Mouse (Mus musculus) hindbrain, embryonic 11.5 days (tissue): ENCODE data around the gene Rffl. TPM values are rescaled to one million over a fixed set of nuclear protein-coding genes. Genes with fewer than 3 reads are reported as not detected.
"Not testable (repeated sequence)": the region's sequence is repeated elsewhere in the genome, so short reads cannot be mapped to it uniquely, and the experiment has no call there.

Source experiments
- ATAC-seq: fragments of 200-750 bp; cut with Nextera tagmentation; 2 replicates; pipeline ENCODE4 v1.8.0; 2017; ENCODE audit warnings: mild to moderate bottlenecking, moderate TSS enrichment, moderate library complexity; ENCODE audit not compliant: low FRiP score
- DNase-seq: peaks from one replicate; pipeline ENCODE4 v3.0.0-alpha.2; 2015; ENCODE audit warnings: low spot score
- H3K27ac ChIP-seq: fragments of 300-500 bp; sonication (generic); 2 replicates; pipeline ENCODE4 v1.5.1; 2014; ENCODE audit warnings: mild to moderate bottlenecking, low read depth, low read length
- H3K27me3 ChIP-seq: fragments of 300-500 bp; sonication (generic); 2 replicates; pipeline ENCODE4 v1.6.1; 2014; ENCODE audit warnings: mild to moderate bottlenecking, low read length, moderate library complexity, mixed read lengths; ENCODE audit not compliant: control insufficient read depth, insufficient read depth
- H3K36me3 ChIP-seq: fragments of 300-500 bp; sonication (generic); 2 replicates; pipeline ENCODE4 v1.6.1; 2014; ENCODE audit warnings: mild to moderate bottlenecking, low read length, moderate library complexity, mixed read lengths; ENCODE audit not compliant: control insufficient read depth, insufficient read depth
- H3K4me1 ChIP-seq: fragments of 300-500 bp; sonication (generic); replicated peaks from 2 replicates; pipeline ENCODE4 v1.6.1; 2014; ENCODE audit warnings: low read length, mixed read lengths; ENCODE audit not compliant: control insufficient read depth, insufficient read depth
- H3K4me2 ChIP-seq: fragments of 300-500 bp; sonication (generic); replicated peaks from 2 replicates; pipeline ENCODE4 v1.6.1; 2014; ENCODE audit warnings: mild to moderate bottlenecking, low read depth, low read length
- H3K4me3 ChIP-seq: fragments of 300-500 bp; sonication (generic); 2 replicates; pipeline ENCODE4 v1.5.1; 2014; ENCODE audit warnings: low read depth, low read length
- H3K9ac ChIP-seq: fragments of 300-500 bp; sonication (generic); 2 replicates; pipeline ENCODE4 v1.6.1; 2014; ENCODE audit warnings: low read depth, low read length
- H3K9me3 ChIP-seq: fragments of 300-500 bp; sonication (generic); 2 replicates; pipeline ENCODE4 v1.6.1; 2016; ENCODE audit warnings: low read length; ENCODE audit not compliant: control insufficient read depth
- WGBS: fragments of 180-500 bp; shearing (Covaris S2); extraction: QIAGEN DNeasy Blood & Tissue Kit; methylation state at CpG from one replicate; pipeline ENCODE4 v1.1.7; 2014; 5-methylcytosine and 5-hydroxymethylcytosine counted together
- polyA plus RNA-seq: library from polyadenylated mRNA; unstranded; fragments of >200 nt; fragmentation: Nextera tagmentation; extraction: Ambion mirVana; gene quantifications from 2 replicates; pipeline ENCODE4 v1.2.1, GENCODE M21; 2014

Rffl gene
- polyA plus RNA-seq, 1 experiment from 2014 or later = 6.3 TPM

- not testable (repeated sequence) for H3K27ac ChIP-seq, H3K9ac ChIP-seq, H3K27me3 ChIP-seq, H3K9me3 ChIP-seq, ATAC-seq, H3K4me1 ChIP-seq, DNase-seq, H3K4me3 ChIP-seq, H3K4me2 ChIP-seq, H3K36me3 ChIP-seq
- 83% methylated on average over 10 of the region's 10 CpGs for WGBS
Measured at GRCm38 (mm10) chr11:82832402-82832801, 38.6 kb downstream of the Rffl start.

GRCm38 (mm10) chr11:82831008-82831893, 39.8 kb downstream of the Rffl start:
- H3K36me3 ChIP-seq = no peaks in the 10 kb centered on the region
- no peak overlapping the region for H3K9ac ChIP-seq
- DNase-seq (peak; percentile 35), ATAC-seq (no peak)
- 19% methylated on average over 10 of the region's 10 CpGs for WGBS
- peak overlapping the region; percentile 8; the same call in 1 of the 2 replicates for H3K4me2 ChIP-seq
- H3K27me3 ChIP-seq = no peaks in the 10 kb centered on the region
- H3K9me3 ChIP-seq = no peaks in the 10 kb centered on the region
- no peaks in the 10 kb centered on the region for H3K4me1 ChIP-seq
- H3K4me3 ChIP-seq = no peak overlapping the region
- H3K27ac ChIP-seq = no peak overlapping the region

- Histone ChIP-seq H3K4me2 (no peak overlapping the region), H3K27ac (no peak overlapping the region), H3K27me3 (no peaks in the 10 kb centered on the region), H3K4me3 (no peak overlapping the region), H3K36me3 (no peaks in the 10 kb centered on the region), H3K9me3 (no peaks in the 10 kb centered on the region), H3K9ac (no peak overlapping the region), H3K4me1 (no peaks in the 10 kb centered on the region; the same call in 1 of the 2 replicates)
- DNase-seq = no peak
- ATAC-seq = no peak
Measured at GRCm38 (mm10) chr11:82826818-82827217, 44.2 kb downstream of the Rffl start.

DNA sequence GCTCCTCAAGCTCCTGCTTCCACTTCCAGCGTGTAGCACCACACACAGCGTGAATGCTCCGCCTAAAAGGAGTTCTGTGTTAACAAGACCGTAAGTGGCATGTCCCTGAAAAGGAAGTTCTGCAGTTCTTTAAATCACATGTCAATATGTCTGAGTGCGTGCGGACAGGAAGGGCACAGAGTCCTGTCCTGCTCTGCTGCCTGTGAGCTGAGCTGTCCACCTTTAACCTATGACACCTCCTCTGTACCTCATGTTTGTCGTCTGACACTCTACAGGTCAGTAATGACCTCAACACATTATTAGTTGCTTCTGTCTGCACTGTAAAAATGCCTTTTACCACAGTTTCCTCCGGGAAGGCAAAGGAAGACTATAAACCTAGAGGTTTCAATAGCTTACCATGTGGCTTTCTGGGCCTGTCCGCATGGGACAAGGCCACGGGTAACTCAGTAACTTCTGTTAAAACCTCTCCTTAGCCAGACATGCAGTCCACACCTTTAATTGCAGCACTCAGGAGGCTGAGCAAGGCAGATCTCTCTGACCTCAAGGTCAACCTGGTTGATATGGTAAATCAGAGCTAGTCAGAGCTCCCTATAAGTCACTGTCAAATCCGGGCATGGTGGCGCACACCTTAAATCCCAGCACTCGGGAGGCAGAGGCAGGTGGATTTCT, 50.1 kb downstream of the Rffl start:
- no peak for DNase-seq
- 86% methylated on average over 13 of the region's 13 CpGs for WGBS
- Histone ChIP-seq H3K27ac (no peak overlapping the region), H3K36me3 (no peaks in the 10 kb centered on the region), H3K4me1 (peaks cover 2% of the 10 kb centered on the region; the same call in 1 of the 2 replicates), H3K27me3 (no peaks in the 10 kb centered on the region), H3K4me2 (no peak overlapping the region), H3K9ac (no peak overlapping the region), H3K9me3 (no peaks in the 10 kb centered on the region), H3K4me3 (no peak overlapping the region)
- no peak for ATAC-seq

DNA sequence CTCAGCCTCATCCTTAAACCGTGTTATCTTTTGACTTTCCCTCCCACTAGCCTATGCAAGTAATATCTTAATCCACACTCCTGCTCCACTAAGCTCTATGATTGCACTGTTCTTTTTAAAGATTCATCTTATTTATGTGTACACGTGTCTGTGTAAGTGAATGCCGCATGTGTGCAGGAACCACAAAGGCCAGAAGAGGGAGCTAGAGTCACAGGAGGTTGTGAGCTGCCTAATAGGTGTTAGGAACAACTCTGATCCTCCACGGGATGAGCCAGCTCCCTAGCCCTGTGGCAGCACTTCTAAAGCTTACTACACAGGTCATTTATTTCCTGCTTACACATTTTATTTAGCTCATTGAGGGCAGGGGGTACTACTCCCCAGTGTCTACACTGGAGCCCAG, 51.7 kb downstream of the Rffl start:
- H3K9me3 ChIP-seq = no peaks in the 10 kb centered on the region
- H3K27me3 ChIP-seq = no peaks in the 10 kb centered on the region
- H3K27ac ChIP-seq = no peak overlapping the region
- H3K36me3 ChIP-seq = no peaks in the 10 kb centered on the region
- no peak overlapping the region for H3K4me2 ChIP-seq
- ATAC-seq = no peak
- H3K4me3 ChIP-seq = no peak overlapping the region
- H3K4me1 ChIP-seq = peaks cover 2% of the 10 kb centered on the region; the same call in 1 of the 2 replicates
- WGBS = 53% methylated on average over 4 of the region's 4 CpGs
- H3K9ac ChIP-seq = no peak overlapping the region
- DNase-seq = peak; percentile 68

DNA sequence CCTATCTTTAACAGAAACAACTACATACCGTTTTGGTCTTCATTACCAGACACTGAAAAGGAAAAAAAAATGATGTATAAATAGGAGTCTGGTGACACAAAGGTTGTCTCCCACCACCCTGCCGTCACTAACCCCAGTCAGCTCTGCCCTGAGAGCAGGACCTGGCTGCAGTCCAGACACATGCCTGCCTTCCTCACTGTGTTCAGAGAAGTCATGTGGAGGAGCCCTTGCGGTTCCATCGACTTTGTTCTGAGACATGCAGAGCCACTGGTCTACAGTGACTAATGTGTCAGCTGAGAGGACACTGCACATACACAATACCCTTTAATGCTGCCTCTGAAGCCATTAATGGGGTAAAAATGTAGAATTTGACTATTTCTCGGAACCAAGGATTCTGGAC, 62.5 kb downstream of the Rffl start:
- H3K4me2 ChIP-seq = no peak overlapping the region
- no peak overlapping the region for H3K9ac ChIP-seq
- H3K27ac ChIP-seq = no peak overlapping the region
- ATAC-seq = no peak
- WGBS = 83% methylated on average over 5 of the region's 5 CpGs
- no peak overlapping the region for H3K4me3 ChIP-seq
- no peaks in the 10 kb centered on the region for H3K9me3 ChIP-seq
- H3K27me3 ChIP-seq = no peaks in the 10 kb centered on the region
- H3K4me1 ChIP-seq = no peaks in the 10 kb centered on the region; the same call in 1 of the 2 replicates
- H3K36me3 ChIP-seq = no peaks in the 10 kb centered on the region
- no peak for DNase-seq

- ATAC-seq (no peak), DNase-seq (no peak)
- Histone ChIP-seq H3K27ac (no peak overlapping the region), H3K4me1 (no peaks in the 10 kb centered on the region; the same call in 1 of the 2 replicates), H3K4me3 (no peak overlapping the region), H3K9me3 (no peaks in the 10 kb centered on the region), H3K36me3 (0 out of 2 replicates have a peak, but pooled peaks cover 1% of the 10 kb centered on the region), H3K27me3 (no peaks in the 10 kb centered on the region), H3K9ac (no peak overlapping the region), H3K4me2 (no peak overlapping the region)
- 77% methylated on average over 3 of the region's 3 CpGs for WGBS
Measured at GRCm38 (mm10) chr11:82807370-82807769, 63.6 kb downstream of the Rffl start.

GRCm38 (mm10) chr11:82806656-82807055, 64.4 kb downstream of the Rffl start:
- no peaks in the 10 kb centered on the region; the same call in 1 of the 2 replicates for H3K4me1 ChIP-seq
- H3K9ac ChIP-seq = no peak overlapping the region
- H3K4me3 ChIP-seq = no peak overlapping the region
- WGBS = 95% methylated on average over 3 of the region's 3 CpGs
- H3K9me3 ChIP-seq = no peaks in the 10 kb centered on the region
- no peak overlapping the region for H3K4me2 ChIP-seq
- no peaks in the 10 kb centered on the region for H3K27me3 ChIP-seq
- H3K27ac ChIP-seq = no peak overlapping the region
- H3K36me3 ChIP-seq = 0 out of 2 replicates have a peak, but pooled peaks cover 2% of the 10 kb centered on the region
- DNase-seq = no peak
- no peak for ATAC-seq
